Mouse (Mus musculus) heart, embryonic 10.5 days (tissue): ENCODE results near the gene Gdpd3. TPM values are rescaled to one million over a fixed set of nuclear protein-coding genes. Genes with fewer than 3 reads are reported as not detected.

ENCODE experiments used
- DNase-seq: peaks from one replicate; pipeline ENCODE4 v3.0.0-alpha.2; 2017; ENCODE audit warnings: low spot score
- H3K27ac ChIP-seq: fragments of 300-500 bp; sonication (generic); 2 replicates; pipeline ENCODE4 v1.5.1; 2016; ENCODE audit warnings: mild to moderate bottlenecking
- H3K27me3 ChIP-seq: fragments of 300-500 bp; sonication (generic); 2 replicates; pipeline ENCODE4 v1.6.1; 2016; ENCODE audit warnings: mild to moderate bottlenecking; ENCODE audit not compliant: poor library complexity, insufficient read depth, severe bottlenecking
- H3K36me3 ChIP-seq: fragments of 300-500 bp; sonication (generic); 2 replicates; pipeline ENCODE4 v1.6.1; 2016; ENCODE audit warnings: mild to moderate bottlenecking, moderate library complexity
- H3K4me1 ChIP-seq: fragments of 300-500 bp; sonication (generic); 2 replicates; pipeline ENCODE4 v1.6.1; 2016; ENCODE audit warnings: mild to moderate bottlenecking
- H3K4me3 ChIP-seq: fragments of 300-500 bp; sonication (generic); 2 replicates; pipeline ENCODE4 v1.5.1; 2016; ENCODE audit warnings: mild to moderate bottlenecking, moderate library complexity
- H3K9me3 ChIP-seq: fragments of 300-500 bp; sonication (generic); 2 replicates; pipeline ENCODE4 v1.6.1; 2016; ENCODE audit warnings: mild to moderate bottlenecking, moderate library complexity
- WGBS: fragments of 180-500 bp; shearing (Covaris S2); methylation state at CpG from one replicate; pipeline ENCODE4 v1.1.7; 2016; 5-methylcytosine and 5-hydroxymethylcytosine counted together
- polyA plus RNA-seq: library from polyadenylated mRNA; unstranded; fragments of >200 nt; fragmentation: Nextera tagmentation; extraction: Ambion mirVana; gene quantifications from 2 replicates; pipeline ENCODE4 v1.2.1, GENCODE M21; 2016

Gdpd3 gene
- polyA plus RNA-seq, 1 experiment from 2014 or later = 1.3 TPM

DNA sequence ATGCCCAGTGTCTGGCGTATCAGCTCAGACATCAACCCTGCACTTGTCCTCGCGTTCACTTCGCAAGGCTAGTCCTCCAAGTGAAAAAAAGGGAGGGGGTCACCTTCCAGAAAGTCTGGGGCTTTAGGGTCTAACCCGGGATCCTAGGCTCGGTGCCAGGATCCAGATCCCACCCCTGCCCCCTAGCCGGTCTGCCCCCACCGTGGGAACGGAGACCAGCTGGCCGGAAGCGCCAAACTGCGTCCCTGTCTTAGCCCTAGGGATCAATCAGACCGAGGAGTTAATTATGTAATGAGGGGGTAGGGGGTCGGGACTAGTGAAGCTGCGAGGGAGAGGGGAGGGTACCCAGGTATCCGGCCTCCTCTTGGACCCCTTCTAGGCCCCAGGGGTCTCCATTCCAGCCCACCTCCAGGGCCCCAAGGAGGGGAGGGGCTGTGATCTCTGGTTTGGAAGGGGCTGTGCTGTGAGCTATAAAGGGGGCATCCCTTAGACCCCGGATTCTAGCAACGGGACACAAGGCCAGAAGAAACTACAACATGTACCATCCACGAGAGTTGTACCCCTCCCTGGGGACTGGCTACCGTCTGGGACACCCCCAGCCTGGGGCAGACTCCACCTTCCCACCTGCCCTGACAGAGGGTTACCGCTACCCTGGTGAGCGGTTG lies 15.0 kb downstream of the Gdpd3 start, which contains the start of gene Tbx6:
TSS of gene Tbx6 (plus strand) at position 513 of the 665 bp plus-strand sequence.
- WGBS = 7% methylated on average over 22 of the region's 22 CpGs
- Histone ChIP-seq H3K4me1 (peaks cover 61% of the 10 kb centered on the region), H3K36me3 (peaks cover 35% of the 10 kb centered on the region), H3K4me3 (peak within 1 kb of the TSS; percentile 63), H3K27ac (peak within 1 kb of the TSS; percentile 76), H3K27me3 (no peaks in the 10 kb centered on the region), H3K9me3 (no peaks in the 10 kb centered on the region)
- DNase-seq = no peak

DNA sequence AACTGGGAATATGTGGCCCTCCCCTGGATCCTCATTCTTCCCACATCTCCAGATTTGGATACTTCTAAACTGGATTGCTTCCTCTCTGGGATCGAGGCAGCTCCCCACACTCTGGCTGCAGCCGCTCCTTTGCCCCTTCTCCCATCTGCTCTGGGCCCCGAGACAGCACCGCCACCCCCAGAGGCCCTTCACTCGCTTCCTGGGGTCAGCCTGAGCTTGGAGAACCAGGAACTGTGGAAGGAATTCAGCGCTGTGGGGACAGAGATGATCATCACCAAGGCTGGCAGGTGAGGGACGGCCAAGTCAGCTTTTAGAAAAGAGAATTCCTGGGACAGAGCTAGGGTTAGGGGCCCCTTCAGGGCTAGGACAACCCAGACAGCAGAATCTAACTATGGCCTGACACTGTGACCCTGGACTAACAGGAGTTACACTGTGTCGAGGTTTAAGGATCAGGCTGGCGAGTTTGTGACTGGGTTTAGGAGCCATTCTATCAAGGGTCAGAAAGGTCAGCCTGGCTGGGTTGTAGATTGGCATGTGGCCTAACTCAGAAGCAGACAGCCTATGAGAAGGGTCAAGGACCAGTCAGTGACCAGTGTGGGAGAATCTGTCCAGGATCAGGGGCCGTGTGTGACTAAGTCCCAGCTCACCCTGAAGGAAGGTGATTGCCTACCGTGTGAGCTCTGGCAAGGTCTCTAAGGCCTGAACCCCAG lies 15.7 kb downstream of the Gdpd3 start:
- H3K27me3 ChIP-seq = no peaks in the 10 kb centered on the region
- 31% methylated on average over 11 of the region's 11 CpGs for WGBS
- H3K36me3 ChIP-seq = peaks cover 42% of the 10 kb centered on the region
- peaks cover 55% of the 10 kb centered on the region for H3K4me1 ChIP-seq
- H3K4me3 ChIP-seq = peak overlapping the region; percentile 63
- DNase-seq = no peak
- no peaks in the 10 kb centered on the region for H3K9me3 ChIP-seq
- H3K27ac ChIP-seq = peak overlapping the region; percentile 76

DNA sequence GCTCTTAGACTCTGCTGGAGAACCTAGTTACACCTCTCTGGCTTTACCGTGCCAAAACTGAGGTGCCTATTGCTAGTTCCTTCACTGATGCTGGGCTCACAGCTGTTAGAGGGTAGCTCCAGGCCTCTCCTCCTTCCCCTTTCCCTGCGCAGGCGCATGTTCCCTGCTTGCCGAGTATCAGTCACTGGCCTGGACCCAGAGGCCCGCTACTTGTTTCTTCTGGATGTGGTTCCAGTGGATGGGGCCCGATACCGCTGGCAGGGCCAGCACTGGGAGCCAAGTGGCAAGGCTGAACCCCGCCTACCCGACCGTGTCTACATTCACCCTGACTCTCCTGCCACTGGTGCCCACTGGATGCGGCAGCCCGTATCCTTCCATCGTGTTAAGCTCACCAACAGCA lies 16.6 kb downstream of the Gdpd3 start:
- Histone ChIP-seq H3K4me1 (peaks cover 46% of the 10 kb centered on the region), H3K4me3 (no peak overlapping the region), H3K27ac (no peak overlapping the region), H3K36me3 (peaks cover 50% of the 10 kb centered on the region), H3K9me3 (no peaks in the 10 kb centered on the region), H3K27me3 (no peaks in the 10 kb centered on the region)
- 81% methylated on average over 13 of the region's 13 CpGs for WGBS
- DNase-seq = no peak

DNA sequence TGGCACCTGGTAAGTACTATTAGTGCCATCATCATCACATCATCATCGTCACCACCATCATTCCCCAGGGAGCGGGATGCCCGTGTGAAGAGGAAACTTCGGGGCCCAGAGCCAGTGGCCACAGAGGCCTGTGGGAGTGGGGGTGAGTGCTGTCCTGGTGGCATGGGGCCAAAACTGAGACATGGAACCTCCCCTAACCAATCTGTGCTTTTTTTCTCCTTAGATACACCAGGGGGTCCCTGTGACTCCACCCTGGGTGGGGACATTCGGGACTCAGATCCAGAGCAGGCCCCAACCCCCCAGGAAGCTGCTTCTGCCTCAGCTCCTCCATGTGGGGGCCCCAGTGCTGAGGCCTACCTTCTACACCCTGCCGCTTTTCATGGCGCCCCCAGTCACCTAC lies 18.3 kb downstream of the Gdpd3 start:
- peaks cover 62% of the 10 kb centered on the region for H3K36me3 ChIP-seq
- no peaks in the 10 kb centered on the region for H3K27me3 ChIP-seq
- H3K4me1 ChIP-seq = peaks cover 40% of the 10 kb centered on the region
- no peaks in the 10 kb centered on the region for H3K9me3 ChIP-seq
- no peak overlapping the region for H3K27ac ChIP-seq
- DNase-seq = peak; percentile 73
- 82% methylated on average over 7 of the region's 7 CpGs for WGBS
- no peak overlapping the region for H3K4me3 ChIP-seq

DNA sequence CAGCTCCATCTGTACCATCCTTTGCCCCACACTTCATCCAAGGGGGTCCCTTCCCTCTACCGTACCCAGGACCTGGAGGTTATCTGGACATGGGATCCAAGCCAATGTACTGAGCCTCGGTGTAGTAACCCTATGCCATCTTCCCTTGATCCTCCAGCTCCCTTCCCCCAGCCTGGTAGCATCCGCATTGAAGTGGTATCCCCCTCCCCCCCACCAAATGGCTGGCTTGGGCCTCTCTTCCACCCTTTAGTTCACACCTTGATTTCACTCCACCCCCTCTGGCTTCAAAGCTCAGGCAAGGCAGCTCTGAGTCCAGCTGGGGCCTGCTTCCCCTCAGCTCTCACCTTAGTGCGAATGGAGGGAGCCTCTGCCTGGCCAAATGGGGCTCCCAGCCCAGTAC lies 18.9 kb downstream of the Gdpd3 start:
- H3K4me3 ChIP-seq = no peak overlapping the region
- no peaks in the 10 kb centered on the region for H3K27me3 ChIP-seq
- DNase-seq = no peak
- H3K9me3 ChIP-seq = no peaks in the 10 kb centered on the region
- 72% methylated on average over 4 of the region's 4 CpGs for WGBS
- H3K27ac ChIP-seq = no peak overlapping the region
- H3K36me3 ChIP-seq = peaks cover 68% of the 10 kb centered on the region
- peaks cover 34% of the 10 kb centered on the region for H3K4me1 ChIP-seq

DNA sequence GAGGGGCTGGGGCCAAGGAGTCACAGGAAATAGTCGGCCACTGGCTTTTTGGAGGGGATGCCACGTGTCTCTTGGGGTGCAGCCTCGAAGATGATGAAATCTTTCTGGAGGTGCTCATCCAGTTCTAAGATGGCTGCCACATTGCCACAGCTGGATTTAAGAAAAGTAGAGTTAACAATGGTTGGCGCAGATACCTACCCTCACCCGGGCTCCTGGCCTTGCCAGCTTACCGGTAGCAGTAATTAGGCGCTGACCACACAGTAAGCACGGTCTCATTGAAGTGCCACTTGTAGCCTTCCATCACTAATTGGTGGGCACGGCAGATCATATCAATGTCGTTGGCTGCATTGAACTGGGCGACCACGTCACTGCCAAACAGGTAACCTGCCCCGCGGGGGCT lies 20.0 kb downstream of the Gdpd3 start:
- H3K4me3 ChIP-seq = no peak overlapping the region
- H3K27me3 ChIP-seq = no peaks in the 10 kb centered on the region
- H3K4me1 ChIP-seq = peaks cover 34% of the 10 kb centered on the region
- WGBS = 89% methylated on average over 14 of the region's 14 CpGs
- no peak overlapping the region for H3K27ac ChIP-seq
- DNase-seq = no peak
- no peaks in the 10 kb centered on the region for H3K9me3 ChIP-seq
- H3K36me3 ChIP-seq = peaks cover 75% of the 10 kb centered on the region

DNA sequence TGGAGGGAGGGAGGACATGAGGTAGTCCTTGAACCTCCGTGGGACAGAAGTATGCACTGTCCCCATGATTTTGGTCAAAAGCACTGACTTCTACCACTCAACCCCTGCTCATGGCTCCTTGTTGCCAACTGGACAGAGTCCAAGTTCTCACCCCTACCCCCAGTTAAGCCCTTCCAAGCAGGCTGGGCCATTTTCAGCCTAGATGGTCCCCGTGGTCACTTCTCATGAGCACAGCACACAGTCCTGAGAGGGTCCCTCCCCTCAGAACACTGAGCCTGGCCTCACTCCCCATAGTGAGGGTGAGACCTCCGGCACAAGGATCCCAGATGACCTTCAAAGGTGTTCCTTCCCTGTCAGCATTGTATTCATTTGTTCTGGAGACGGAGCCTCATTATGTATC lies 23.0 kb downstream of the Gdpd3 start:
- no peak overlapping the region for H3K27ac ChIP-seq
- no peaks in the 10 kb centered on the region for H3K27me3 ChIP-seq
- no peak overlapping the region for H3K4me3 ChIP-seq
- WGBS = 92% methylated on average over 4 of the region's 4 CpGs
- peaks cover 23% of the 10 kb centered on the region for H3K4me1 ChIP-seq
- DNase-seq = no peak
- no peaks in the 10 kb centered on the region for H3K9me3 ChIP-seq
- H3K36me3 ChIP-seq = peaks cover 69% of the 10 kb centered on the region

DNA sequence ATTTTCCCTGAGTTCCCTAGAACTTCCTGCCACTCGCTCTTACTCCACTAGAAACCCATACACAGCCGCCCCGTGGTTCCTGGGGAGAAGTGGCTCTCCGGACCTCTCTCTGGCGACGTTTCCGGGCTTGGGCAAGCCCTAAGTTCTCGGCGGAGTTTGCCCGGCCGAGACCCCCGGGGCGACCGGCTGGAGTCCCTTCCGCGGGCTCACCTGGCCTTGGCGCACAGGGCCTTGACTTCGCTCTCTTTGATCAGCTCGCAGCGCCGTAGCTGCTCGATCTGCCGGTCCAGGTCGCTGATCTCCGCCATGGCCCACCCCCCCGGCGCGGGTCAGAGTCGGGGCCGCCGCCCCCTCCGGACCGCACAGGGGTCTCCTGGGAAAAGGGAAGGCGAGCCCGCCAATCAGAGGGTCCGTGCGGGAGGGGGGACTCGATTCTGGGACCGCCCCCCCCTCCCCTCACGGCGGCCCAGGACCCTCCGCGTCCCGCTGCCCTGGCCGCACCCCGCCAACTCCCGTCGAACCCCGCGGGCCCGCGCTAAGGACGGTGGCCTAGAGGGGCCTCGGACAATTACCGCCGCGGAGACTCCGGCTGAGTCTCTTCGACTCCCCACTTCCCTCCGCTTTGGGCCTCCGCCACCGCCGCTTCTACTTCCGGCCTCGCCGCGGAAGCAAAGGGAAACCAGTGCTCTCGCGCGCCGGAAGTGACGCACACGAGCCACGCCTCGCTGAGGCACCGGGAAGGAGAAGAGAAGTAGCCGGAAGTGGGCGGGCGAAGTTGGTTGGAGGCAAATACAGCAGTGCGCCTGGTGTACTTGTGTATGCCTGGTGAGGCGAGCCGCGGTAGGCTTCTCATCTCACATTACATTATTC lies 26.0 kb downstream of the Gdpd3 start, which contains the start of gene Ppp4c:
TSS of gene Ppp4c (minus strand) at position 646 of the 870 bp plus-strand sequence.
- Histone ChIP-seq H3K4me3 (peak within 1 kb of the TSS; percentile 95), H3K27me3 (no peaks in the 10 kb centered on the region), H3K36me3 (peaks cover 70% of the 10 kb centered on the region), H3K4me1 (peaks cover 37% of the 10 kb centered on the region), H3K9me3 (no peaks in the 10 kb centered on the region), H3K27ac (peak within 1 kb of the TSS; percentile 97)
- WGBS = under 1% methylated on average over 75 of the region's 83 CpGs
- DNase-seq = peak; percentile 99

DNA sequence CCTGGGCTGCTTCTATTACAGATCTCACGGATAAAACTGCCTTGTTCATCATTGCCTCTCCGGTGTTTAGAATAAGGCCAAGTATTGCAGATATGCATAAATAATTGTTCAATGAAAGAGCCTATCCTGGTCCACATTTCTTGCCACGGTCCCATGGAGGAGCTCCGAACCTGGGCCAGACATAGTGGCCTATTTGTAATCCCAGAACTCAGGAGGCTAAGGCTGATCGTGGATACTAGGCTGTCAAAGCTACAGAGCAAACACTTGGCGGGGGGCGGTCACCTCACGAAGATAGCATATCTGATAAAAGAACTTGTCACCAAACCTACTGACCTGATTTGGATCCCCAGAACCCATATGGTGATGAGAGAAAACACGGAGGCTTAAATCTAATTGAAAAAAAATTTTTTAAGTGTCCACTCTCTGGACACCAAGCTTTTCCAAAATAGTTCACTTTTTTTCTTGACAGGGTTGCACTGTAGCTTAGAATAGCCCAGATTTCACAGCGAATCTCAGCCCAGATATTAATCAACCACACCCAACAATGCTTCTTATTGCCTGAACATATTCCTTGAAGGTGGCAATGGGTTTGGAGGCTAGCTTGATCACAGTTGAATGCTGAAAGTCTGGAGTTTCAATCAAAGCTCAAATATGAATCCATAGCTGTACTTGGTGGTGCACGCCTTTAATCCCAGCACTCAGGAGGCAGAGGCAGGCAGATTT lies 26.7 kb downstream of the Gdpd3 start:
- peak overlapping the region; percentile 95 for H3K4me3 ChIP-seq
- WGBS = 19% methylated on average over 11 of the region's 11 CpGs
- H3K9me3 ChIP-seq = no peaks in the 10 kb centered on the region
- peaks cover 45% of the 10 kb centered on the region for H3K4me1 ChIP-seq
- H3K27ac ChIP-seq = peak overlapping the region; percentile 97
- peaks cover 70% of the 10 kb centered on the region for H3K36me3 ChIP-seq
- H3K27me3 ChIP-seq = no peaks in the 10 kb centered on the region
- DNase-seq = no peak

DNA sequence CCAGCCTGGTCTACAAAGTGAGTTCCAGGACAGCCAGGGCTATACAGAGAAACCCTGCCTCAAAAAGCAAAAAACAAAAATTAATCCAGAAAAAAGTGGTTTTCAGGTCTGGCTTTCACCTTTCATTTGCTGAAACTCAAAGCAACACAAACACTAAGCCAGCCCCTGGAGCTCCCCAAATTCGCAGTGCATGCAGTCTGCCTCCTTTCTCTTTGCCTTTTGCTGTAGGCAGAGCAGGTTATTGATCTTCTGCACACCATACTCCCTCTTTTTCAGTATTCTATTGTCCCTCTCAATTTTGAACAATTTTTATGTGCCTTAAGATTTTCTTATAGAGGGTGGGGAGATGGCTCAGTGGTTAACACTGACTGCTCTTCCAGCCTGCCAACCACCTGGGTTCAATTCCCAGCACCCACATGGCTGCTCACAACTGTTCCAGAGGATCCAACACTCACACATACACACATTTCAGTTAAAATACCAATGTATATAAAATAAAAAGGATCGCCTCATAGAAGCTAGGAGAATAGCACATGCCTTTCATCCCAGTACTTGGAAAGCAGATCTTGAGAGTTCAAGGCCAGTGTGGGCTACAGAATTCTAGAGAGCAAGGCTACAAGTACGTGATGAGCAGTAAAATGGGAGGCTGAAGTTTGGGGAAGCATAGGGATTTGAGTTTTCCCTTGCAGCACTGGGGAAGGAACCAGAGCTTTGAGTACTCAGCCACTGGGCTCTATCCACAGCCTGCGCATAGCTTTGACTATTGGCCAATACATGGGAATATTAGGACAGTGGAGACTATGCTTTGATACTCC lies 27.5 kb downstream of the Gdpd3 start:
- Histone ChIP-seq H3K27me3 (no peaks in the 10 kb centered on the region), H3K9me3 (no peaks in the 10 kb centered on the region), H3K4me1 (peaks cover 48% of the 10 kb centered on the region), H3K4me3 (peak overlapping the region; percentile 95), H3K27ac (no peak overlapping the region), H3K36me3 (peaks cover 65% of the 10 kb centered on the region)
- 70% methylated on average over 4 of the region's 4 CpGs for WGBS
- DNase-seq = no peak

DNA sequence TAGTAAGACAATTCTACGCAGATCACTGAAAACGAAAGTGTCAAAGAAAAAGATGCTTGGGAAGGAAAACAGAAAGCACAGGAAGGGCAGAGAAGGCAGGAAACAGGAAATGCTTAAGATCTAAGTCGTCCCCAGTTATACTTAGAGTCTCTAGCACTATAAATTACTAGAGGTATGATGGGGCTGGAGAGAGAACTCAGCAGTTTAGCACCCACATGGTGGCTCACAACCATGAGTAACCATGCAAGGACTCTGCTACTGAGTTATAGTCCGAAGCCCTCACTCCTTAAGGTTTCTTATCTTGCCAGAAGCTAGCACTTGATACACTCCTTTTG lies 28.1 kb downstream of the Gdpd3 start:
- Histone ChIP-seq H3K9me3 (no peaks in the 10 kb centered on the region), H3K27me3 (no peaks in the 10 kb centered on the region), H3K4me3 (no peak overlapping the region), H3K36me3 (peaks cover 59% of the 10 kb centered on the region), H3K4me1 (peaks cover 48% of the 10 kb centered on the region), H3K27ac (no peak overlapping the region)
- 57% methylated on average over 4 of the region's 4 CpGs for whole genome bisulfite sequencing
- no peak for DNase-seq
